Mouse (Mus musculus): Measurements from ENCODE around the gene Zeb2.

GRCm38 (mm10) chr2:45118121-45118520 lies 926 bp upstream of the Zeb2 start:
- TF ChIP-seq CTCF (IDR thresholded peaks at IDR 0.05; ENCODE audit: control insufficient read depth, insufficient read depth, insufficient read length) (no peak), MAX (IDR thresholded peaks at IDR 0.05) (no peak)

All from C2C12 (cell line).